1 mouse cellular context compared by ENCODE assay signal in genomic region chr3:94601959-94602358, GRCm38 (mm10).
A peak's percentile ranks its signal among the peaks of the same experiment; 100 is the strongest.
TF ChIP-seq lines count a peak whose summit lies in the region.

No protein-coding gene starts in this region.

TF ChIP-seq in CH12.LX, 34 proteins besides CTCF, POLR2A, EP300 and RAD21 (continued from another document):
- peak; percentile 83 for TF ChIP-seq MAZ (IDR thresholded peaks at IDR 0.05; ENCODE audit: low read depth, low read length)
